Comparison of ENCODE assay signal across 24 mouse cellular contexts in genomic region chr14:11615697-11616096, GRCm38 (mm10).
DNase-seq lines count a peak whose midpoint lies in the region; ATAC-seq and TF ChIP-seq lines count a peak whose summit lies in the region.
"Had no signal": no experiment of that assay in that cellular context is flagged by ENCODE, and none has a peak within 500 bp of the region (broad histone marks: within the 10 kb centered on the region; RNA-seq: fewer than 3 reads in every experiment).

No protein-coding gene starts in this region.

- no peaks in the 10 kb centered on the region for H3K27me3 ChIP-seq in midbrain, embryonic 11.5 days (ENCODE audit: control insufficient read depth, insufficient read depth, low read length)
- no peaks in the 10 kb centered on the region for H3K27me3 ChIP-seq in midbrain, postnatal 0 days (ENCODE audit: insufficient read depth, low read length)
- H3K27me3 ChIP-seq in Patski, result no peaks in the 10 kb centered on the region
- H3K27me3 ChIP-seq: CH12.LX; embryonic facial prominence, embryonic 12.5 days; forebrain, embryonic 13.5 days; forebrain, embryonic 15.5 days had no signal

- peak; percentile 39 for DNase-seq in adrenal gland, adult 2 months
- DNase-seq in adrenal gland, postnatal 25 days, result no peak
- peak; percentile 73 for DNase-seq in midbrain, embryonic 11.5 days (ENCODE audit: low spot score, missing footprints)
- DNase-seq in midbrain, postnatal 0 days (ENCODE audit: low spot score), result no peak
- peak; percentile 86 for DNase-seq in Muller cell, postnatal 12 days (ENCODE audit: inconsistent ontology term)
- no peak for DNase-seq in Patski (ENCODE audit: low read depth, low spot score)
- DNase-seq in layer of hippocampus, adult 8-10 months (ENCODE audit: low spot score in 2 of 2), result no peak
- DNase-seq in layer of hippocampus, adult 9-10 months (ENCODE audit: low spot score), result no peak
- DNase-seq: adrenal gland, adult 8-10 months; adrenal gland, postnatal 14 days; B cell, adult 2 months; cerebellum, adult 11 months; cerebellum, adult 18-20 months; cerebellum, adult 9-10 months; cerebellum, postnatal 10 days; cerebellum, postnatal 25 days; forebrain, postnatal 0 days had no signal

- CTCF ChIA-PET in Patski (lab: Charles Lee), result interaction anchor here (1.0 to 2.3 kb wide), 3 partner anchors 11 to 28 kb away, joined by 3 to 6 read pairs (median 3); no protein-coding TSS in a partner anchor

- POLR2A ChIA-PET in Patski (lab: Charles Lee), result no interaction called here

- ATAC-seq in midbrain, embryonic 11.5 days (ENCODE audit: low FRiP score), result no peak
- ATAC-seq in midbrain, postnatal 0 days (ENCODE audit: low FRiP score), result no peak
- ATAC-seq in Patski, result peak; percentile 11
- ATAC-seq: CD4-positive, CD25-positive, alpha-beta regulatory T cell, adult 4 months; forebrain, embryonic 13.5 days; forebrain, embryonic 15.5 days; forebrain, postnatal 0 days had no signal

- H3K27ac ChIP-seq in midbrain, embryonic 11.5 days (ENCODE audit: low read depth, low read length), result no peak overlapping the region
- H3K27ac ChIP-seq in midbrain, postnatal 0 days (ENCODE audit: low read depth, low read length), result no peak overlapping the region
- H3K27ac ChIP-seq: embryonic facial prominence, embryonic 10.5 days; embryonic facial prominence, embryonic 12.5 days; forebrain, embryonic 13.5 days; forebrain, embryonic 15.5 days had no signal

- no peak overlapping the region for H3K4me3 ChIP-seq in midbrain, embryonic 11.5 days (ENCODE audit: low read depth, low read length)
- H3K4me3 ChIP-seq in midbrain, postnatal 0 days (ENCODE audit: low read depth, low read length), result no peak overlapping the region
- H3K4me3 ChIP-seq: embryonic facial prominence, embryonic 10.5 days; embryonic facial prominence, embryonic 12.5 days; forebrain, embryonic 13.5 days; forebrain, embryonic 15.5 days had no signal

- 66% methylated on average over 3 of the region's 3 CpGs for WGBS in midbrain, embryonic 11.5 days
- 60% methylated on average over 3 of the region's 3 CpGs for WGBS in midbrain, postnatal 0 days

- no peak overlapping the region for H3K9ac ChIP-seq in midbrain, embryonic 11.5 days (ENCODE audit: low read length)
- H3K9ac ChIP-seq in midbrain, postnatal 0 days (replicated peaks; ENCODE audit: low read length, poor library complexity, severe bottlenecking), result no peak overlapping the region
- H3K9ac ChIP-seq: embryonic facial prominence, embryonic 12.5 days; forebrain, embryonic 13.5 days; forebrain, embryonic 15.5 days; forebrain, postnatal 0 days had no signal

- H3K4me2 ChIP-seq in midbrain, embryonic 11.5 days, result no peak overlapping the region
- no peak overlapping the region for H3K4me2 ChIP-seq in midbrain, postnatal 0 days (ENCODE audit: low read depth, low read length, poor library complexity, severe bottlenecking)
- H3K4me2 ChIP-seq: embryonic facial prominence, embryonic 12.5 days; forebrain, embryonic 13.5 days; forebrain, embryonic 15.5 days had no signal

- peaks cover 5% of the 10 kb centered on the region; the same call in 1 of the 2 replicates for H3K4me1 ChIP-seq in midbrain, embryonic 11.5 days (ENCODE audit: control insufficient read depth, insufficient read depth, low read length)
- H3K4me1 ChIP-seq in midbrain, postnatal 0 days (ENCODE audit: insufficient read depth, low read length), result 0 out of 2 replicates have a peak, but pooled peaks cover under 1% of the 10 kb centered on the region

- in situ Hi-C loops in Patski (cut with MboI; ENCODE audit: low pct_unique_long_range_greater_than_20kb), result no loop called here

- H3K36me3 ChIP-seq in midbrain, embryonic 11.5 days (ENCODE audit: control insufficient read depth, insufficient read depth, low read length), result no peaks in the 10 kb centered on the region
- H3K36me3 ChIP-seq in midbrain, postnatal 0 days (ENCODE audit: insufficient read depth, low read length), result no peaks in the 10 kb centered on the region
- H3K36me3 ChIP-seq: embryonic facial prominence, embryonic 10.5 days; embryonic facial prominence, embryonic 12.5 days; forebrain, embryonic 15.5 days; G1E had no signal

- no peak for TF ChIP-seq CTCF in midbrain, postnatal 0 days (IDR thresholded peaks at IDR 0.05)
- no peak for TF ChIP-seq CTCF in Patski (IDR thresholded peaks at IDR 0.05)

- no peaks in the 10 kb centered on the region for H3K9me3 ChIP-seq in midbrain, embryonic 11.5 days (ENCODE audit: control insufficient read depth, low read length)
- H3K9me3 ChIP-seq in midbrain, postnatal 0 days (ENCODE audit: low read length), result no peaks in the 10 kb centered on the region
- H3K9me3 ChIP-seq: embryonic facial prominence, embryonic 10.5 days; embryonic facial prominence, embryonic 12.5 days; forebrain, embryonic 13.5 days; forebrain, embryonic 15.5 days had no signal

Comparison
In these comparisons a context has a peak if more than half of its experiments do, and no peak if none do; other contexts are left out.
1. DNase-seq: peak in adrenal gland, adult 2 months (single experiment), midbrain, embryonic 11.5 days (single experiment) and Muller cell, postnatal 12 days (single experiment); none in adrenal gland, postnatal 25 days (single experiment), midbrain, postnatal 0 days (single experiment), Patski (single experiment), layer of hippocampus, adult 8-10 months (0 of 2) and layer of hippocampus, adult 9-10 months (single experiment).